ENCODE assay signal across 26 mouse cellular contexts in the genomic region with DNA sequence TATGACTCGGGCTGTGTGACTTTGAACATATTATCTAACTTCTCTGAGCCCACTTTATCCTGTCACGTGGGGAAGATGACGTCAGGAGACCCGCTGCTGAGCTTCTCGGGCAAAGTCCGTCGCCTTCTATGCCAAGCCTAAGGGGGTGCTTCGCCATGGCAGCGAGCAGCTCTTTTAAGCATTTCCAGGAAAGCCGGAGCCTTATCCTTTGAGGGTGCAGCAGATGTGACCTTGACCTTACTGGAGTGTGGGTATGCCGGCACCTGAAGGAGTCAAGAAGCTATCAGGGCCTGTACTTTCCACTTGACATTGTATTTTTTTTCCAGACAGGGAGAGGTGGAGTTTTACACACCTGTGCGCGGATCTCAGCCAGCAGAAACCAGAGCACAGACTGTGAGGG. TPM values are rescaled to one million over a fixed set of nuclear protein-coding genes. Genes with fewer than 3 reads are reported as not detected.
"Had no signal": no experiment of that assay in that cellular context is flagged by ENCODE, and none has a peak within 500 bp of the region (broad histone marks: within the 10 kb centered on the region; RNA-seq: fewer than 3 reads in every experiment).

No protein-coding gene starts in this region.

- H3K4me2 ChIP-seq: limb, embryonic 13.5 days; liver, embryonic 12.5 days; liver, embryonic 15.5 days; lung, embryonic 15.5 days; midbrain, embryonic 12.5 days; midbrain, embryonic 15.5 days; neural tube, embryonic 12.5 days; neural tube, embryonic 15.5 days had no signal

- ATAC-seq: liver, embryonic 12.5 days; midbrain, embryonic 15.5 days had no signal

- DNase-seq: kidney, adult 9 months; kidney, postnatal 14 days; layer of hippocampus, adult 9-11 months; liver; lung, adult 18-20 months; right cerebral cortex, adult 18-20 months; right cerebral cortex, postnatal 14 days; right cerebral cortex, postnatal 4 days; thymus, adult 18-20 months; thymus, postnatal 36 days had no signal

- H3K27ac ChIP-seq: layer of hippocampus, adult 2 months; limb, embryonic 10.5 days; limb, embryonic 13.5 days; liver, embryonic 12.5 days; liver, embryonic 15.5 days; lung, embryonic 15.5 days; macrophage; midbrain, embryonic 12.5 days; midbrain, embryonic 15.5 days; neural tube, embryonic 12.5 days; neural tube, embryonic 15.5 days had no signal

- H3K9ac ChIP-seq: limb, embryonic 13.5 days; liver, embryonic 12.5 days; liver, embryonic 15.5 days; lung, embryonic 15.5 days; midbrain, embryonic 12.5 days; midbrain, embryonic 15.5 days; neural tube, embryonic 12.5 days; neural tube, embryonic 15.5 days had no signal

- H3K4me1 ChIP-seq: limb, embryonic 13.5 days; liver, embryonic 15.5 days; lung, embryonic 15.5 days; midbrain, embryonic 12.5 days; midbrain, embryonic 15.5 days; neural tube, embryonic 12.5 days; neural tube, embryonic 15.5 days had no signal

- H3K36me3 ChIP-seq: liver, embryonic 12.5 days; liver, embryonic 15.5 days; lung, embryonic 15.5 days had no signal

- H3K27me3 ChIP-seq: limb, embryonic 13.5 days; lung, embryonic 15.5 days; midbrain, embryonic 12.5 days; midbrain, embryonic 15.5 days; neural tube, embryonic 12.5 days; neural tube, embryonic 15.5 days had no signal

- H3K9me3 ChIP-seq: limb, embryonic 10.5 days; limb, embryonic 13.5 days; liver, embryonic 12.5 days; liver, embryonic 15.5 days; lung, embryonic 15.5 days; midbrain, embryonic 12.5 days; midbrain, embryonic 15.5 days; neural tube, embryonic 12.5 days; neural tube, embryonic 15.5 days had no signal

- H3K4me3 ChIP-seq: layer of hippocampus, adult 2 months; limb, embryonic 10.5 days; limb, embryonic 13.5 days; liver, embryonic 12.5 days; liver, embryonic 15.5 days; lung, embryonic 15.5 days; midbrain, embryonic 12.5 days; midbrain, embryonic 15.5 days; neural tube, embryonic 12.5 days; neural tube, embryonic 15.5 days had no signal

RNA-seq across cellular contexts. Expression of a gene that starts 7.1 kb away (rescaled TPM):
- total RNA-seq: layer of hippocampus, adult 2 months; layer of hippocampus, postnatal 25 days; left cerebral cortex, adult 18-20 months; left cerebral cortex, postnatal 25 days; megakaryocyte, adult 5-6 weeks had no signal
- polyA plus RNA-seq: limb, embryonic 10.5 days; limb, embryonic 13.5 days; liver, embryonic 15.5 days; macrophage; midbrain, embryonic 12.5 days; midbrain, embryonic 15.5 days; neural tube, embryonic 12.5 days; urinary bladder, adult 2 months had no signal

RNA-seq across cellular contexts. Expression of a gene that starts 29.5 kb away (rescaled TPM):
- total RNA-seq: megakaryocyte, adult 5-6 weeks had no signal
- polyA plus RNA-seq: macrophage had no signal
